Mouse (Mus musculus): Measurements from ENCODE around the gene Btbd35f7. TPM values are rescaled to one million over a fixed set of nuclear protein-coding genes. Genes with fewer than 3 reads are reported as not detected.
"Not testable (repeated sequence)": the region's sequence is repeated elsewhere in the genome, so short reads cannot be mapped to it uniquely, and the experiment has no call there.

Gene Btbd35f7
- not detected in 2 replicates for polyA plus RNA-seq (2014; fragmentation: Nextera tagmentation; extraction: Ambion mirVana)

- H3K4me2 ChIP-seq; H3K4me3 ChIP-seq (ENCODE audit: low read depth, low read length); H3K4me1 ChIP-seq (ENCODE audit: insufficient read depth); H3K36me3 ChIP-seq (ENCODE audit: insufficient read depth); H3K27me3 ChIP-seq (ENCODE audit: insufficient read depth, low read length); ATAC-seq (ENCODE audit: insufficient read depth); DNase-seq; H3K9me3 ChIP-seq (ENCODE audit: low read depth, low read length); H3K9ac ChIP-seq; H3K27ac ChIP-seq (ENCODE audit: low read depth): not testable (repeated sequence)
- WGBS = no CpG with 5 or more reads among the region's 2 CpGs
Measured at GRCm38 (mm10) chrX:5668767-5669166, at the start of gene Btbd35f7. Gene Btbd35f7 (plus strand): TSS chrX:5669067.

Other genes starting within 250 kb of the Btbd35f7 start
- not detected in 2 replicates for gene Mycs, start 199.8 kb upstream of the Btbd35f7 start, polyA plus RNA-seq (2014; fragmentation: Nextera tagmentation; extraction: Ambion mirVana)

Data from lung, embryonic 14.5 days (tissue).